Mouse (Mus musculus): ENCODE measurements at regions not wholly inside any gene's neighbourhood (a gene's known extent, or its start where the extent isn't known, plus 50 kb on each side); places are given as distances from the start of the nearest gene placed in this dataset.

GRCm38 (mm10) chr19:27683426-27683825 lies 253.8 kb upstream of the Pum3 start:
- peak; percentile 62 for TF ChIP-seq CTCF (IDR thresholded peaks at IDR 0.05; ENCODE audit: low read depth)
- TF ChIP-seq EP300 (IDR thresholded peaks at IDR 0.05; ENCODE audit: low read depth) = no peak

Measured in liver, embryonic 14.5 days (tissue).